Mouse (Mus musculus) right cerebral cortex, postnatal 14 days (tissue): ENCODE data around the gene Olfr338.
"Not testable (repeated sequence)": the region's sequence is repeated elsewhere in the genome, so short reads cannot be mapped to it uniquely, and the experiment has no call there.

Source experiments
- DNase-seq: peaks from one replicate; pipeline ENCODE4 v3.0.0; 2022

Gene Olfr338

GRCm38 (mm10) chr2:36373219-36373618 lies at the start of gene Olfr338:
Gene Olfr338 (plus strand): TSS chr2:36373519.
- DNase-seq, result no peak

GRCm38 (mm10) chr2:36415174-36415573 lies 41.9 kb downstream of the Olfr338 start:
- not testable (repeated sequence) for DNase-seq

GRCm38 (mm10) chr2:36415591-36415990 lies 42.3 kb downstream of the Olfr338 start:
- DNase-seq, result not testable (repeated sequence)

GRCm38 (mm10) chr2:36418647-36419046 lies 45.3 kb downstream of the Olfr338 start, which contains the start of gene Olfr339:
Gene Olfr339 (plus strand): TSS chr2:36418947.
- DNase-seq, result no peak
